8 mouse cellular contexts compared by ENCODE assay signal in the genomic region with DNA sequence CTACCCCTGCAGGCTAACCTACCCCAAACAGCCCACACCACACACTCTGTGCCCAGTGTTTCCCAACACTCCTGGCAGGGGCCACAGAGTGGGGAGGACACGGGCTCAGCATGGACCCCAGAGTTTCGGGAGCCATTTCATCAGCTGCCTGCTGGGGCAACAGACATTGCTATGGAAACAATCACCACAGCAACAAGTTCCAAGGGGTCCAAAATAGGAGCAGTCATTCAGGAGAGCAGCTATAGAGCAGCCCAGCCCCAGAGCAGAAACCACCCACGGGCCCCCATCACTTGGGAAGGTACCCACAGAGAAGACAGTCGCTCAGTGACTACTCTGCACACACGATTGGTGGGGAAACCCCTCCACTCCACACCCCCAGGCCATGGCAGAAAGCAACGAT.
DNase-seq lines count a peak whose midpoint lies in the region; ATAC-seq and TF ChIP-seq lines count a peak whose summit lies in the region.

No protein-coding gene starts in this region.

- H3K27me3 ChIP-seq in forebrain, embryonic 14.5 days (replicated peaks; ENCODE audit: control insufficient read depth, insufficient read depth, low read length) = no peaks in the 10 kb centered on the region
- no peaks in the 10 kb centered on the region for H3K27me3 ChIP-seq in hindbrain, postnatal 0 days (ENCODE audit: insufficient read depth, low read length)
- H3K27me3 ChIP-seq in liver, postnatal 0 days (ENCODE audit: insufficient read depth, low read length) = no peaks in the 10 kb centered on the region

- no peaks in the 10 kb centered on the region for H3K9me3 ChIP-seq in forebrain, embryonic 14.5 days (replicated peaks; ENCODE audit: control insufficient read depth, low read length)
- no peaks in the 10 kb centered on the region for H3K9me3 ChIP-seq in hindbrain, postnatal 0 days (ENCODE audit: low read length)
- no peaks in the 10 kb centered on the region for H3K9me3 ChIP-seq in liver, postnatal 0 days (ENCODE audit: low read length)

- TF ChIP-seq EP300 in liver, postnatal 0 days (IDR thresholded peaks at IDR 0.05; ENCODE audit: low read depth) = no peak

- H3K27ac ChIP-seq in forebrain, embryonic 14.5 days (ENCODE audit: low read depth, low read length) = peak overlapping the region; percentile 56
- H3K27ac ChIP-seq in hindbrain, postnatal 0 days = peak overlapping the region; percentile 86
- H3K27ac ChIP-seq in liver, postnatal 0 days (ENCODE audit: low read depth) = peak overlapping the region; percentile 98; the same call in 1 of the 2 replicates

- 2% methylated on average over 6 of the region's 6 CpGs for WGBS in forebrain, embryonic 14.5 days
- 6% methylated on average over 6 of the region's 6 CpGs for WGBS in hindbrain, postnatal 0 days
- WGBS in liver, postnatal 0 days (ENCODE audit: insufficient replicate concordance) = 38% methylated on average over 6 of the region's 6 CpGs

- peaks cover 51% of the 10 kb centered on the region for H3K4me1 ChIP-seq in forebrain, embryonic 14.5 days (ENCODE audit: control insufficient read depth, insufficient read depth, low read length)
- H3K4me1 ChIP-seq in hindbrain, postnatal 0 days (ENCODE audit: insufficient read depth, low read length) = peaks cover 56% of the 10 kb centered on the region
- peaks cover 68% of the 10 kb centered on the region for H3K4me1 ChIP-seq in liver, postnatal 0 days (ENCODE audit: insufficient read depth)

- peaks cover 6% of the 10 kb centered on the region; the same call in 1 of the 2 replicates for H3K36me3 ChIP-seq in forebrain, embryonic 14.5 days (ENCODE audit: control insufficient read depth, insufficient read depth, low read length)
- no peaks in the 10 kb centered on the region for H3K36me3 ChIP-seq in hindbrain, postnatal 0 days (ENCODE audit: insufficient read depth, low read length)
- H3K36me3 ChIP-seq in liver, postnatal 0 days (replicated peaks; ENCODE audit: insufficient read depth, low read length) = peaks cover 11% of the 10 kb centered on the region

- peak overlapping the region; percentile 41 for H3K4me2 ChIP-seq in forebrain, embryonic 14.5 days (ENCODE audit: low read length)
- H3K4me2 ChIP-seq in hindbrain, postnatal 0 days (ENCODE audit: low read depth, low read length) = peak overlapping the region; percentile 35
- H3K4me2 ChIP-seq in liver, postnatal 0 days (ENCODE audit: low read depth, low read length) = no peak overlapping the region

- H3K4me3 ChIP-seq in forebrain, embryonic 14.5 days (ENCODE audit: low read depth, low read length) = no peak overlapping the region
- no peak overlapping the region for H3K4me3 ChIP-seq in hindbrain, postnatal 0 days (ENCODE audit: low read length)
- H3K4me3 ChIP-seq in liver, postnatal 0 days (ENCODE audit: low read depth, low read length) = no peak overlapping the region

- peak; percentile 50 for ATAC-seq in forebrain, embryonic 14.5 days
- ATAC-seq in hindbrain, postnatal 0 days = peak; percentile 76
- no peak for ATAC-seq in liver, postnatal 0 days

- TF ChIP-seq CTCF in hindbrain, postnatal 0 days (IDR thresholded peaks at IDR 0.05; ENCODE audit: low read depth) = no peak
- no peak for TF ChIP-seq CTCF in liver, postnatal 0 days (IDR thresholded peaks at IDR 0.05; ENCODE audit: low read depth)

- peak; percentile 40 for DNase-seq in cerebellum, adult 9-11 months
- no peak for DNase-seq in cerebellum, postnatal 25 days
- DNase-seq in CD4-positive, CD25-positive, alpha-beta regulatory T cell, adult 2 months (ENCODE audit: low read depth, low spot score) = peak; percentile 77
- DNase-seq in forebrain, embryonic 14.5 days (ENCODE audit: low spot score) = peak; percentile 88
- DNase-seq in hindbrain, postnatal 0 days (ENCODE audit: low spot score) = peak; percentile 88
- no peak for DNase-seq in liver, postnatal 0 days
- DNase-seq in right cerebral cortex, adult 2 months (ENCODE audit: low spot score in 2 of 2) = peak; percentile 75 to 76
- DNase-seq in urinary bladder, postnatal 4 days (ENCODE audit: low spot score in 2 of 2) = no peak

- 0 out of 2 replicates have a peak overlapping the region, but pooled peaks have one; percentile 37 for H3K9ac ChIP-seq in forebrain, embryonic 14.5 days (ENCODE audit: low read length)
- no peak overlapping the region for H3K9ac ChIP-seq in hindbrain, postnatal 0 days (replicated peaks; ENCODE audit: low read length)
- no peak overlapping the region; the same call in 1 of the 2 replicates for H3K9ac ChIP-seq in liver, postnatal 0 days (replicated peaks)

Comparison
In these comparisons a context has a peak if more than half of its experiments do, and no peak if none do; other contexts are left out.
1. DNase-seq: peak in cerebellum, adult 9-11 months (single experiment), CD4-positive, CD25-positive, alpha-beta regulatory T cell, adult 2 months (single experiment), forebrain, embryonic 14.5 days (single experiment), hindbrain, postnatal 0 days (single experiment) and right cerebral cortex, adult 2 months (2 of 2); none in cerebellum, postnatal 25 days (0 of 2), liver, postnatal 0 days (single experiment) and urinary bladder, postnatal 4 days (0 of 2).
2. Peak in every context shown above with its lines, with median percentiles within 50 percentile points of each other: H3K27ac ChIP-seq.